Mouse (Mus musculus) gastrocnemius, postnatal 25 days (tissue): ENCODE data around the gene Chst3. TPM values are rescaled to one million over a fixed set of nuclear protein-coding genes. Genes with fewer than 3 reads are reported as not detected.
"Not testable (repeated sequence)": the region's sequence is repeated elsewhere in the genome, so short reads cannot be mapped to it uniquely, and the experiment has no call there.

Experiments used
- DNase-seq: peaks from one replicate; pipeline ENCODE4 v3.0.0; 2022
- total RNA-seq, 2 experiments: library from RNA; stranded (reverse); gene quantifications; 1 replicate in 1 of 2; 2 replicates in 1 of 2; pipeline ENCODE4 v1.2.3; 2021

Chst3 gene
- total RNA-seq, 2 experiments from 2014 or later = 0.26 to 0.51 TPM

DNA sequence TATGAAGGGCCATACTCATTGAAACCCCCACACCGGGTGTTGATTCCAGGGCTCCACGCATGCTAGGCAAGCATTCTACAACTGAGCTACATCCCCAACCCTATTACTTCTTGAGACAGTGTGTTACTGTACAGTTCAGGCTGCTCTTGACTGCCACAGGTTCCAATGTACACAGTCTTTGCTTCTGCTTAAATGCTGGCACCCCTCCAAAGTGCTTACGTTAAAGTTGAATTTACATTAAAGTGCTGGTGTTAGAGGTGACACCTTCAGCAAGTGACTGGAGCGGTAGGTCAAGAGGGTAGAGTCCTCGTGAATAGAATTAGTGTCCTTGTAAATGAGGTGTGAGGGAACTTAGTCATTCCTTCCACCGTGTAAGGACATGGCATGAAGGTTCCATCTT is 19.7 kb downstream of the Chst3 start:
- no peak for DNase-seq

DNA sequence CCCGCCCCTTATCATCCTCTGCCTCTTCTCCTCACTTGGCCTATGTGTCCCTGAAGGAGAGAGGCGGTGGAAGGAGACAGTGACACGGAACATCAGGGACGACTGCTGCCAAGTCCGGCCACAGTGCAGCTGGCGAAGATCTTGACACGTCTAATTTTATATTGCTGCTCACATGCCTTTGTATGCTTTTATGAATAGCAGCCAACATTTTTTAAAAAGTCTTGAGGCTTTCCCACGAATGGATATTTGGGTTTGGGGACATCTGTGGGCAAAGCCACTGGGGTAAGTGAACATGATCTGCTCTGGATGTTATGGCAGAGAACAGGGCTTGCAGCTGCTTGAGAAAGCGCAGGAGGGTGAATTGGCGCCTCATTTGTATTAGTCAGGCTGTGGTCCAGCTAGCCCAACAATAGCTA is 21.6 kb downstream of the Chst3 start:
- DNase-seq = no peak

DNA sequence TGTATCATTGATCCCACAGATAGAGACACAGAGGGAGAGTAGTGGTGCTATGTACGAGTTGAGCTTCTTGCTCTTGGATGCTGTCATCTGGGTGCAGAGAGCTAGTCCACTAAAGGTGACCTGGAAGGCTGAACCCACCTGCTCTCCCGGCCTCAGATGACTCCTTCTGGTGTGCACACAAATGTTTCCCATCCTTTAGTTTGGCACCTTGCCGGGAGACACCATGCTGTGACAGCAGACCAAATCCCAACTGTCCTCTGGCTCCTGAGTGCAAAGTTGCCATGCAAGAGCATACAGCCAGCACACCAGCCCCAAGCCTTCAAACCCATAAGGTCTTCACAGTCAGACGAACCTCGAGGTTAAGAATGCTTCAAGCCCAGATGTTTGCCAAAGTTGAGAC is 22.1 kb downstream of the Chst3 start:
- no peak for DNase-seq

GRCm38 (mm10) chr10:60195087-60195486 is 24.0 kb downstream of the Chst3 start:
- no peak for DNase-seq

- DNase-seq = no peak
These were observed 25.3 kb downstream of the Chst3 start for GRCm38 (mm10) chr10:60193532-60194423.

DNA sequence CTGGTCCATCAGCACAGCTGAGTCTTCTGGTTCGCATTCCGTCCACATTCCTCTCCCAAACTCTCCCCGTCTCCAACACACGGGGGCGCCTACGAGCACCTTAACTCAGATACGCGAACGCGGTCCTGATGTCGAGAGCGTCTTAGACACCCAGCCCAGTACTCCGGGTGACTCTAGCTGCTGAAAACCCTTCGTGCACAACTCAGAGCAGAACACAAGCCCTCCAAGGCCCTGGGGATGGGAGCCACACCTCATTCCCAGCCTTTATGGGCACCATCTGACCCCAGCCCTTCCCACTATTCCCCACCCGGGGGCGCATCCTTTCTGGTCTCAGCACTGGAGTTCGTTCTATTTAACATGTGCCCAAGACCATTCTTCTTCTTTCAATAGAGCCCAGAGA is 27.3 kb downstream of the Chst3 start:
- DNase-seq = peak; percentile 58

GRCm38 (mm10) chr10:60189534-60190186 is 29.4 kb downstream of the Chst3 start:
- no peak for DNase-seq

DNA sequence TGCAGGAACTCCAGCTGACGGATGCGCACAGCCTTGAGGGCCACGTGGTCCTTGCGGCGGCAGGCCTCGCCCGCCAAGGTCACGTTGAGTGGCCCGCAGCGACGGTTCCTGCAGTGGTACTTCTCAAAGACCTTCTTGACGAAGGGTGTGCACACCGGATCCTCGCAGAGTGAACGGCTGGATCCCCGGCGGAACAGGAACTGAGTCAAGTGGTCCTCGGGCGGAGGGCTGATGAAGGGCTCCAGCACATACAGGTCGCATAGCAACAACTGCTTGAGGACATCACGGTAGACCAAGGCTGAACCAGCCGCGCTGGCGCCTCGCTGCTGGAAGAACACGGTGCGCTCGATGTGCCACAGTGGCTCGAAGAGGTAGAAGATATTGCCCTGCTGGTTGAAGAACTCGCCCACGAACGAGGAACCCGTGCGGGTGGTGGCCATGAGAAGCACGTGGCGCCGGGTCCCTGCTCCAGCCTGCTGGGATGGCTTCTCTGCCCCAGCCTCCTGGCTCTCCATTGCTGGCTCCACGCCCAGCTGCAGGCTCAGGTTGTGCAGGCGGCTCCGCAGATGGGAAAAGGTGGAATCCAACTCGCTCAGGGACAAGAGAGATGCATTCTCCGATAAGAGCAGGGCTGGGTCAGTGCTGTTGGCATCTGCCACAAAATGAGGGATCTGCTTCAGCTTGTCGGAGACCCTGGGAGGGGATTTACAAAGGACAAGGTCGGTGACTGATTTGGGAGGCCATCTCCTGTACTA is 32.7 kb downstream of the Chst3 start:
- DNase-seq = no peak

GRCm38 (mm10) chr10:60185023-60185709 is 33.9 kb downstream of the Chst3 start:
- no peak for DNase-seq

DNA sequence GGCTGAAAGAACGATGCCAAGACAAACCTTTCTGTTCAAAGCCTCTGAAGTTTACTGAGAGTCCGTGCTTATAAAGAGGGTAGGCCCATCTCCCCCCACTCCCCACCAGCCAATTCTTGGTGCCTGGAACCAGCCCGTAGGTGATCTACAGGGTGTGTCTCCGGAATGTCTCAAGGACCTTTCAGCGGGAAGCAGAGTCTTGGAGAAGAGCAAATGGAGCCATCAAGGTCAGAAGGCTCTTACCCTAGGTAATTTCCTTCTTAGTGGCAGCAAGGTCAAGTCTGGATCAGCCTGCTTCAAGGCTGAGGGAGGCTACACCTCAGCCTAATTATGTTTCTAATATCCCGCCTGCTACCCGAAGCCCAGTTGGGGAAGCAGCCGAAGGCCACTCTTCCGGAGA is 43.8 kb downstream of the Chst3 start:
- not testable (repeated sequence) for DNase-seq

DNA sequence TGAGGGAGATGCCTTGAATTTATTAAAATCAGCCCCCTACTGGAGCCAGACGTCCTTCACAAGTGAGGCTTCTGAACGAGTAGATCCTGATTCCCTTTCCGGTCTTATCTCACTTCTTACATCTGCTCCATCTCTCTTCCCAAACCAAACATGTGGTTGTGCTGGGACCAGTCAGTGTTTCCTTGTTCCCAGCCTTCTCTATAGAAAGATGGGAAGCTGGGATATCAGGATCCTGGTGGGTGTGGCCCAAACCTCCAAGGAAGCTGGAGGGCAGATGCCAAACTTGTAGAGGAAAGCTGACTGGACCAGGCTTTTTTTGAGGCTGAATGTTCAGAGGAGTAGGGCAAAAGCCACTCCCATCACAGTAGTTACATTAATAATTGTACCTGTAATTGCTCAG is 44.6 kb downstream of the Chst3 start:
- DNase-seq = no peak

DNA sequence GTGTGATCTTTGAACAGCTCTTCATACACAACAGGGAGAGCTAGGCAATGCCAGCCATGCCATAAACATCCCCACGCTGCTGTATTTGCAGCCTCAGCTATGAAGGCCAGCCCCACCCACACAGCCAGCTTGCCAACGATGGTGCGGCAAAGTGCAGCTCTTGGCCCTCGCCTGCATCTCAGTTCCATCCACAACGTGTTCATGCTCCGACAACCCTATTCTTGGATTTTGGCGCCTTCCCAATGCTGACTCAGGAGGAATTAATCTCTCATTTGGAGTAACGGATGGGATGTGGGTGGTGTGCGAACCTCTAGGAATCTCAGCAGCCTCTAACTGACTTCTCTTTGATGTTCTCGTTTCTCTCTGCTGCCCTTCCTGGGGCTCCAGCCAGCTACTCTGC is 46.0 kb downstream of the Chst3 start:
- no peak for DNase-seq

DNA sequence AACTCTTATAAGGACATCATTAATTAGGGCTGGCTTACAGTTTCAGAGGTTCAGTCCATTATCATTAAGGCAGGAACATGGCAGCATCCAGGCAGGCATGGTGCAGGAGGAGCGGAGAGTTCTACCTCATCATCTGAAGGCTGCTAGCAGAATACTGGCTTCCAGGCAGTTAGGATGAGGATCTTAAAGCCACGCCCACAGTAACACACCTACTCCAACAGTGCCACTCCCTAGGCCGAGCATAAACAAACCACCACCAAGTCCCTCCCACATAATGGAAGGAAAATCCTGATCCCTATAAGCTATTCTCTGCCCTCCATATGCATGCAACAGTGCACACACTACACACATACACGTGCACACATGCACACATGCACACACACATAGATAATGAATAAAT is 46.8 kb downstream of the Chst3 start:
- DNase-seq = no peak

DNA sequence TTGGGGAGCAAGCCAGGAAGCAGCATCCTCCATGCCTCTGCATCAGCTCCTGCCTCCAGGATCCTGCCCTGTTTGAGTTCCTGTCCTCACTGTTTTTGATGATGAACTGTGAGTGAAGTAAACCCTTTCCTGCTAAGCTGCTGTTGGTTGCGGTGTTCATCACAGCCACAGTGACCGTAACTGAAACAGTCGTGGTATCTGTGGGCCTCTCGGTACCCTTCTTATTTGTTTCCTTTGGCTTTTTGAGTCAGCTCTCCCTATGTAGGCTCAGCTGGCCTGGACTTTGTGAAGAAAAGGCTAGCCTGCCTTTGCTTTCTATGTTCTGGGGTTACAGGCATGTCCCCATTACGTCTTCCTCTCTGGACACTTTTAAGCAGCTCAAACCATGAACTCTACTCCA is 47.7 kb downstream of the Chst3 start:
- DNase-seq = no peak

- DNase-seq = no peak
These were observed 48.6 kb downstream of the Chst3 start for GRCm38 (mm10) chr10:60170326-60171089.

- no peak for DNase-seq
These were observed 50.1 kb downstream of the Chst3 start for GRCm38 (mm10) chr10:60168960-60169359.

- DNase-seq = no peak
These were observed 50.8 kb downstream of the Chst3 start for GRCm38 (mm10) chr10:60168306-60168705.

GRCm38 (mm10) chr10:60166068-60166467 is 53.0 kb downstream of the Chst3 start:
- no peak for DNase-seq

- no peak for DNase-seq
These were observed 54.2 kb downstream of the Chst3 start for GRCm38 (mm10) chr10:60164869-60165268.

GRCm38 (mm10) chr10:60162973-60163255 is 56.1 kb downstream of the Chst3 start:
- DNase-seq = no peak

DNA sequence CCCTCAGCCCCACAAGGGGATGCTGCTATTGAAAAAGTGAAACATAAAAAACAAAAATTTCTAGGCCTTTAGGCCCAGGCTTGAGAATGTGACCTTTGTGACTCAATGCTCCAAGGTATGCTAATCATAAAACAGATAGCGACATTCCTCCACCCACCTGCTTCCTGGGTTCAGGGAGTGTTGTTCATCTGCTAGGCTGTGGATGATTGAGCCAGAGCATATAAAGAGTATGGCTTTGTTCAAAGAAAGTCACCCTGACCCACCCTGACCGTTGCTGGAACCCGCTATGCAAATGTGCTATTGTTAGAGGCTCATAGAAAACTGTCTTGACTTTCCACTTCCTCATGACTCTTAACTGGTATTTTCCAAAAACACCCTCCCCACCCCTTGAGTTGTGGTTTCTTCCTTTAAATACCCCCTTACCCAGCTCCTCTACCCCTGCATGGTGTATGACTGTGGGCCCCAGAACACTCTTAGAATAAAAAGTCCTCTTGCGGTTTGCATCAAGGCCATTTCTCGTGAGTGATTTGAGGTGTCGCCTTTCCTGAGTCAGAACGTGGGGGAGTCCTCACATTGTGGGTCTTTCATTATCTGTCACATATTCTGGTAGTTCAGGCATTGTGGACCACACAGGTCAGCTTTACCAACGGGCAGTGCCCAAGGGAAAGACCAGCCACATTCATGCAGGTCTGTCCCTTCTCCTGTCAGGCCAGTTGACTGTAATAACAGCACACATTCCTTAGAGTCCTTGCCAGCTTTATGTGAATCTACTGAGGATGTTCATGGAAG is 56.7 kb downstream of the Chst3 start:
- DNase-seq = not testable (repeated sequence)
